Mouse (Mus musculus) natural killer cell, adult 2 months (primary cell): ENCODE measurements at regions not wholly inside any gene's neighbourhood (a gene's known extent, or its start where the extent isn't known, plus 50 kb on each side); places are given as distances from the start of the nearest gene placed in this dataset.
"Not testable (repeated sequence)": the region's sequence is repeated elsewhere in the genome, so short reads cannot be mapped to it uniquely, and the experiment has no call there.

Experiments
- DNase-seq, 2 experiments: peaks; one replicate each; pipeline ENCODE4 v3.0.0; 2022; ENCODE audit warnings: low spot score in 2 of 2

DNA sequence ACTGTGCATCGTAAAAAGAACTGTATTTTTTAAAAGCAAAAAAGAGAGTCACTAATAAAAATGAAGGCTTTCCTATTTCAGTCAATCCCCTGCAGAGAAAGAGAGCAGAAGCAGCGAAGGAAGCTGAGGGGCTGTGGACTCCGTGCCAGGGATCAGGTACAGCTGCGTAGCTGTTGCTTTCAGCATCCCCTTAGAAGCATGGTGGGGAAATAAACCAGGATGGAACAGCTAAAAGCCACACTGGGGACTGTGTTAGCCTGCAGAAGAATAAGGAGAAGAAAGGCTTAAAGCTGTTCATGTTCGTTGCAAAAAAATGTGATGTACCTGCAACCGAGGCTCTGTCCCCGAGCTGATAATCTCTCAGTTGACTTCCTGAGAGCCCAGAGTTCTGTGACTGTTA lies 1302.6 kb upstream of the Sel1l start:
- no peak for DNase-seq

DNA sequence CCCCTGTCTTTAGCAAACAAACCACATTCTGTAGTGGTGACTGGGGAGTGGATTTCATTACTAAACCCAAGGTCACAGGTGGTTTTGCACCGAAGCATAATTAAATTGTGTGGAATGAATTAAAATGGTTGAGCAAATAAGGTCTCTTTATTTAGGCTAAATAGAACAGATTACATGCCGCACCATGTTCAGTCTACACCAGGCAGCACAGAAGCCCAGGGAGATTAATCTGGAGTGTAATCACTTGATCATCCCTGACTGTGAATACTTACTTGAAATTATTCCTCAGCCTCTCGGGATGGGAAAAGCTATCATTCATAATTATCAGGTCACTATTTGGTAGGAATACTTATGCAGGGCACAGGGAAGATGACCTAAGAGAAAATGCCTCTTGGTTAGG lies 1293.3 kb upstream of the Sel1l start:
- no peak for DNase-seq

DNA sequence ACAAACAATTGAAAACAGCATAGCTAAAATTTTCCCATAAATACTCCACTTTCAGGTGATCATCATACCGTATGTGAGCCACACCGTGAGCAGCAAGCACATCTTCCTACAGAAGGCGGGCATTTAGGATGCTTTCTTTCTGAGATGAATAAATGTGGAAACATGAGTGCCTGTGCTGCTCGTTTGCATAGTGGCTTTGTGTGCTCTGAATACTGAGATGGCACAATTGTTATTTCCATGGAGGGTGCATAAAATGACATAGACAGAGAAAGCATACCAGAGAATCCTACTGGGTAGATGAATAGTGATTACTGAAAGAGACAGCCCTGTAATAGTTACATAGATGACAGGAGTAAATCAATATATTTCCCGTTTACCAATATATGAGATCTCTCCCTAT lies 1287.4 kb upstream of the Sel1l start:
- no peak for DNase-seq

DNA sequence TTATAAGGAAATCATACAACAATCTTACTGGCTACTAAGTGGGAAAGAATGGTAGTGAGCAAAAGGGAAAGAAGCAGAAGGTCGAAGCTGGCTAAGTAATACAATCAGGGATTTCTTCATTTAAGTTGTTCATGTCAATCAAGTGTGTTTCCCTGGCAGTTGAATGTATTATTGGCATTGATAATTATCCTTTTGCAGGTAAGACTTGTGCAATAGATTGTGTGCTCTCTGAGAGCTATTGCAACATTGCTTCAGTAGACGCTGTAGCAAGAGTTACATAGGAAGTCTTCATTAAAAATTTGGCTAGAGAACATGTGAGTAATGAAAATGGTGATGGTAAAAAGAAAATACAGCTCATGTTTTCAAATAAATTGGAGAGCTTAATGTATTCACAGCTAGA lies 1273.3 kb upstream of the Sel1l start:
- no peak for DNase-seq

DNA sequence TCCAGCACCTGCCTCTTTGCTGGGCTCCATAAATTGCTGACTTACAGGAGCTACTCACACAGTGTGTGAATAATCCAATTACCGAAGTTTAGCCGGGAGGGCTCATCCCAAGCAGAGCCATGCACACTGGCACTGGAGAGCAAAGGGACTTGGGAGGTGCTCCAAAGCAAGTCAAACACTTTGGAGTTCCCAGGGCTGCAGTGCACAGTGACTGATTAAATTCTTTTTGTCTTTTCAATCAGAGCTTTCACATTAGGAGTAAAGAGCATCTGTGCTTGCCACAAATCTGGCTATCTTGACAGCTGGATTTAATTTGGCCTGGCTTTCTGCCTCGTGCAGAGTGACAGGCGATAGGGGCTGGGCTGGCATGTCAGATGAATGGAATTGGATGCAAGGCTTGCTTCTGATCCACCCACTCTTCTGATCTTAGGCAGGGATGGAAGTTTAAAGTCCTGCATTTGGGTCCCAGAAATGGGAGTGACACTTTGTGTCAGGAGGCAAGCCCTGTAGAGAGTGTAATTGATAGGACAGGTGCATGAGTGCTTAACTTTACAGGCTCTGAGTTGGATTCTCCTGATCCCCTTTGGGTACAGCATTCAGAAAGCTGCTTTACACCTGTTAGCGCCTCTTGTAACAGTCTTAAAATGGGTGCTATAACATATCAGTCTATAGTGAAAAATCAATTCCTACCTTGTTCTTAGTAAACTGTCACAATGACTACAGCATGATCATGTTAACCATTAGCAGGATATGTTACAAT lies 1239.3 kb upstream of the Sel1l start:
- DNase-seq = no peak

DNA sequence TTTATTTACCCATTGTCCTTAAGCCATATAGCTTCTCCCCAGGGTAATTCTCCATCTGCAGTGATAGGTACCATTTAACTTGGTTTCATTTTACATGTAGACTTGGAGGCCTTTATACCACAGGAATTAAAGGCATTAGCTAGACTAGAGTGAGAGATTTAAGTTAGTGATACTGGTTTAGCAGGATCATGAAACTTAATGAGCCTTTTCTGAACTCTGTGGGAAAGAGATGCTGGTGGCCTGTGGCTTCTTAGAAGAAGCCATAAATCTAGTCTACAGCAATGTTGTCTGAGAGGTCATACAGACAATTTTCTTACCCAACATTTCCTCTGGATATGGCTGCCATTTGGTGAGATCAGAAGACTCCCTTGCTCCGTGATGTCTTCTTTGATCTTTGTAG lies 1214.9 kb upstream of the Sel1l start:
- DNase-seq = no peak

DNA sequence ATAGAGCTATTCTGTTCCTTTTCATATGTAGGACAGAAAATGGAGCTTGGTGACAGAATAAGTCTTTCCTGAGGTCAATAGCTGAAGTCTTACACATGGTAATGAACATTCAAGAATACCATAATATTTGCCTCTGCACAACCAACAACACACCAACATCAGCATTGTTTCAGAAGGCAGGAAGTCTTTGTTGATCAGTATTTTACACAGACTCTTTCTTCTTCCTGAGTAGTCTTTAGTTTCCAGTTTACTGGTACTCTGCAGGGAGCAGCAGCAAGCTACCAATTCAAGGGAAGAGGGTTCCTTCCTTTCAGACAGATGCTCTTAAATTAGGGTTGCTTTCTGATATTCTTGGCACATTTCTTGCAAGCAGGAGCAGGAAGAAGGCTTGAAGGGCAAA lies 1170.7 kb upstream of the Sel1l start:
- no peak for DNase-seq

DNA sequence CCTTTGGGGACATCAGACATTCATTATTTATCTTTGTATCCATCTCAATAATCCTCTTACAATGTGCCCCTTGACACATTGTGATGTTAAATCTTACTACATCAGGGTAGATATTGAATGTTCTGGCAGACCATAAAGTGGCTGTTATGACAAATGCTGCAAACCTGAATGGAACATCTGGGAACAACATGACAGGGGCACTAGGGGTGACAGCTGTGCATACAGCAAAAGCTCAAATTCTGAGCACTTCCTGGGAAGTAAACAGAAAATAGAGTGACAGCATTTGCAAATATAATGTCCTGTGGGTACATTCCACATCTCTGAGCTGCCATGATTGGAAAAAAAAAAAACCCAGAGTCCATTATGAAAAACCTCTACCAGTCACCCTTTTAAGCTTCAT lies 1162.6 kb upstream of the Sel1l start:
- no peak for DNase-seq

DNA sequence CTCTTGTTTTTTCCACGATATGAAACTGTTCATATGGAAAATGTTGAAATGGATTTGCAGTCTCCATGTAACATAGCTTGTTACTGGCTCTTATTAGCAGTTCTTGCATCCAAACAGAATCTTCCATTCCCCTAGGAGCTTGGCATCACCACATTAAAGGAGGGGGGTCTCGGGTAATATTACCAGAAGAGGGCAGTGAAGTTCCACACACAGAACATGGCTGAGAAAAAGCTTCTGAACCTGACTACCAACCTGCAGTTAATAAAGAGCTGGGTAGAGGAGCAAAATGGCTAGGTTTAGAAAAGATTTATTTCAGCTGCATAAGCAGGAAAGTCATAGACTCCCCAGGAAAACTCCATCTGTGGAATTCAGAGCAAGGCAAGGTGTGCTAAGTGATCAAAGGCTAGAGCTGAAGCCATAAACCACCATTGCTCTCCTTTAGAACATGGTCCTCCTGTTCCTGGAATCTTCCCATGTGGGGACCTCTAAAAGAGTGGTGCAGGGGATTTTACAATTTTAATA lies 1157.9 kb upstream of the Sel1l start:
- DNase-seq = no peak

DNA sequence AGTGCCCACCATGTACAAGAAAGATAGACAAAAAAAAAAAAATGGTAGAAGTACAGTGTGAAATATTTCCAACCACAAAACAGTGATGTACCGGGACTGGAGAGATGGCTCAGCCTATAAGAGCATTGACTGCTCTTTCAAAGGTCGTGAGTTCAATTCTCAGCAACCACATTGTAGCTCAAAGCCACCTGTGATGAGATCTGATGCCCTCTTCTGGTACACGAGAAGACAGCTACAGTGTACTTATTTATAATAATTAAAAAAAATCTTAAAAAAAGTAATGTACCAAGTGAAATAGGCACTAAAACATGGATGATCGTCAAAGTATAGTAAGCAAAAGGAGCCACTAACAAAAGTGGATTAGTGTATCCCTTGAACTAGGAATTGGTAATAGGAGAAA lies 1154.2 kb upstream of the Sel1l start:
- DNase-seq = no peak

DNA sequence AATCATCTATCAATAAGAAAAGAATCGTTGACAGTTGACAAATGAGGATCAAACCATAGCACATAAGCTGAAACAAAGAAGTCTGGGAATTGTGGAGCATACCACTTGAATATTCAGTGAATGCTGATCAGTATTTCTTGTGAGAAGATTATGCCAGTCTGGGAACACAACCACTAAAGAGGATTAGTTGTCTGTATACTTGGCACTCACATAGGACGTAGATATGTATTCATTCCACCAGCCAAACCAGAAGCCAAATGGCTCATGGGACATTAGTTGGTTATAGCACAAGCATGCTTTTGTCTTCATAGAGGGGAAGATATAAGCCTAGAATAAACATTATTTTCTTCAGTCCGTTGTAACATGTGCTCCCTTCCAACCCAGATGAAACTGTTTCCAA lies 1126.7 kb upstream of the Sel1l start:
- no peak for DNase-seq

DNA sequence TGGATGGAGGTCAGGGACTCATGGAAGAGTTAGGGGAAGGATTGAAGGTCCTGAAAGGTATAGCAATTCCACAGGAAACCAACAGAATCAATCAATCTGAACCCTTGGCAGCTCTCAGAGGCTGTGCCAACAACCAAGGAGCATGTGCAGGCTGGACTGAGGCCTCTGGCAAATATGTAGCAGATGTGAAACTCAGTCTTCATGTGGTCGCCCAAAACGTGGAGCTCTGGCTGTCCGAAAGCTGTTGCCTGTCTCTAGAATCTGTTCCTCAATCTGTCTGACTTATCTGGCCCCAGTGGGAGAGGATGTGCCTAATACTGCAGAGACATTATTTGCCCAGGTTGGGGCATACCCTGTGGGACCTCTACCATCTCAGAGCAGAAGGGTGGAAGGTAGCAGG lies 1095.4 kb upstream of the Sel1l start:
- no peak for DNase-seq

DNA sequence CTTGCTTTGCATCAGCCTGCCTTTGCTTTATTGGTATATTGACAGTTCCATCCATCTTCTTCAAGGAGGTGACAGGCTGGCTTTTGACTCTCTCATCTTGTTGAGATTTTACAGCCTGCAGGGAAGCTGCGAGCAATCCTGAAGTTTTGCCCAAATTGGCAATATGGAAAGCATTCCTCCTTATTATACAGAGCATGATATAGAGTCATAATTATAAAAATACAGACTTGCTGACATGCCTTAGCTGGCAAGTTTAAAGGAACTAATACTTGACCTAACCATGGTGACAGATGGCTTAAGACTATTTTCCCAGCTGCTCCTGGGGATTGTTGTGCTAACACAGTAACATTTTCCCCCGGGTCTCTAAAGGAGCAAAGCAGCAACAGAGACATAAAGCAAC lies 1078.6 kb upstream of the Sel1l start:
- DNase-seq = no peak

DNA sequence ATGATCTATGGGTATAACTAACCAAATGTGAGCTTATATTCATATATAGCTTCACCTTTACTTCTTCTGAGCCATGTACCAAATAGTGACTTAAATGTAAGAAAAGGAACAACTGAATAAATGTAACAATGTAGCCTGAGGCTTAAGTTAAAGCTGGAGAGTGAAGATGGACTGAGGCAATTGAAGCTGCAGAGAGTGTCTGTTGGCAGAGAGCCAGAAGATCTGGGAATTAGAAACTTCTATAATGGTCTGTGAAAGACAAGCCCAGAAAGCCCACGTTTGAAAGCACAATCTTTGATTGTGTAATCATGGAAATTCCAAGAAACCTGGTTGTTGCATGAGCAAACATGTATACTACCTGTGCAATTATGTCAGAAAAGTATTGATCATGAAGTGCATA lies 1078.0 kb upstream of the Sel1l start:
- no peak for DNase-seq

DNA sequence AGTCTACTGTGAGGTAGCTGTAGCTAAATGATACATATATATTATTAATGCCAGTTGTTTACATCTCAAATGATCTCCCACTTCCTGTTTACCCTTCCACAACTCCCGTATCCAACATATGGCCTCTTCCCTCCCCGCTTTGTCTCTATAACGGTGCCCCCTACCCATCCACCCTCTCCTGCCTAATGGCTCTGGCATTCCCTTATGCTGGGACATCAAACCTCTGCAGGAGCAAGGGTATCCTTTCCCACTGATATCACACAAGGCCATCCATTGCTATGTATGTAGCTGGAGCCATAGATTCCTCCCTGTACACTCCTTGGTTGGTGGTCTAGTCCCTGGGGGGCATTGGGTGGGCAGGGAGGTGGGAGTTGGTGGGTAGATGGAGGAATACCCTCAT lies 1071.0 kb upstream of the Sel1l start:
- DNase-seq = no peak

DNA sequence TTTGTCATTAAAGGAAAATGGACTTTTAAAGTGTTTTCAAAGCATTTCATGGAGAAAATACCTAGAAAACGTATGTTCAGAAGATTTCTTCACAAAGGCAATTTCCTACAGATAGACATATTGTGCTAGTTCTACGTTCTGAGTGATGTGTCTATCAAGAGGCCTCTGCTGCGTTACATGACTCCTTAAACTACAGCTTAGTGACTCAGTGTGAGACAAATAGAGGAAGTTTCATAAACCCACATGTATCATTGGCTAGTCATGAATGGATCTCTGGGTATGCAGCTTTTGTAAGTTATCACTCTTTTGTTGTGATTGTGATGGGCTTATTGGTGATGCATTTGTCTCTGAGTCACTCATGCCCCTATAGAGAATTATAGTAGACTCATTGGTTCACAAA lies 1067.3 kb upstream of the Sel1l start:
- DNase-seq = no peak

DNA sequence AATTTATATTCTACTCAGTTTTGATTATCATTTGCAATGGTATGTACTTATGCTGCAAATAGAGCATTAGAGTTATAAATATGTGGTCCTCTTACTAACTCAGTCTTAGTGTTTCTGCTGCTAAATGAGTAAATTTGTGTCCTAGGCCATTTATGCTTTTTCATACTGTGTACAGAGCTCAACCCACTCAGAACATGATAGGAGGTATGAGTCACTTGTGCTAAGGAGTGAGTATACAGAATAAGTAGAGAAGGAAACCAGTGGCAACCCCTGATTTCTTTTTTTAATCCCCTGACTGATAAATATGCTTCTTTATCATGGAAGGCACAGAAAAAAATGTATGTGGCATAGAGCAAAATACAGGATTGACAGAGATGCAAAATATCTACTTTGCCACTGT lies 1066.8 kb upstream of the Sel1l start:
- DNase-seq = no peak

DNA sequence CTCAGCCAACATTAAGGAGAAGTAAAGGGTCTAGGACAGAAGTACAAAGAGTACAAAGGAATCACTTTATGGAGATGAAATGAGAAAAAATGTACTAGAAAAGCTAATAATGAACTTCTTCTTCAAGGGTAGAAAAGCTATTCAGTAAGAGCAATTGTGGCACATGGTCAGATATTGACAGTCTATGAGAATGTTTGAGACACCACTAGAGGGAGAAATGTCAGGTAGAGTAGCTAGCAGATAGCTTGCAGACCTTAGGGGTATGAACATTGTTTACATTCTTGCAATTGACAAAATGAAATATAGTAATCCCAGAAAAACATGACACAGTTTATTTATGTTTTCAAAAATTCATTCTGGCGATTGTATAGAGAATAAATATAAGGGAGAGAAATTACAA lies 1066.2 kb upstream of the Sel1l start:
- no peak for DNase-seq

DNA sequence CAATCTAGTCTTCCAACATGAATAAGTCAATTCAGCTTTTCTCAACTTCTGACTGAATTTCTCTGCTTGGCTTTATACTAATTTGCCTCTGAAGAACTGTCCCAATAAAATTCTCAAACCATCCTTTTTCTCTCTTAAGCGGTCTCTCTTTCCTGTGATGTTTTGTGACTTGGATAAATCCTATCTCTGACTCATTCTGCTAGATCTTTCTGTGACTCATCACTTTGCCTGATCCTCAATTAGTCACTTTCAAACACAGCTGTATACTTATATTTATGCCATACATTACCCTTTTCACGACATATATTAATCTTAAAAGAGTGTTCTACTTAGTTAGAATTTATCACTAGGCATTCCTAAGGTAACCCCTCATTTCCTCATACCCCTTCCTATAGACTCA lies 1055.4 kb upstream of the Sel1l start:
- no peak for DNase-seq

DNA sequence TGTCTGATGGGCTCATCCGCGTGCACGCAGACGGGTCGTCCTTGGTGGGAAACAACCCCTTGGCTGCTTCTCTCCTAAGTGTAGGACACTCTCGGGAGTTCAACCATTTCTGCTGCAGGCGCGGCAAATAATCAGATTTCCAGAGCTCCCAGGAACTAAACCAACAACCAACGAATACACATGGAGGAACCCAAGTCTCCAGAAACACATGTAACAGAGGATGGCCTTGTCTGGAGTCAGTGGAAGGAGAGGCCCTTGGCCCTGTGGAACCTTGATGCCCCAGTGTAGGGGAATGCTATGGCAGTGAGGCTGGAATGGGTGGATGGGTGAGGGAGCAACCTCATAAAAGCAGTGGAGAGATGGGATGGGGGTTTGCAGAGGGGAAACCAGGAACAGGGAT lies 1043.4 kb upstream of the Sel1l start:
- DNase-seq = no peak

DNA sequence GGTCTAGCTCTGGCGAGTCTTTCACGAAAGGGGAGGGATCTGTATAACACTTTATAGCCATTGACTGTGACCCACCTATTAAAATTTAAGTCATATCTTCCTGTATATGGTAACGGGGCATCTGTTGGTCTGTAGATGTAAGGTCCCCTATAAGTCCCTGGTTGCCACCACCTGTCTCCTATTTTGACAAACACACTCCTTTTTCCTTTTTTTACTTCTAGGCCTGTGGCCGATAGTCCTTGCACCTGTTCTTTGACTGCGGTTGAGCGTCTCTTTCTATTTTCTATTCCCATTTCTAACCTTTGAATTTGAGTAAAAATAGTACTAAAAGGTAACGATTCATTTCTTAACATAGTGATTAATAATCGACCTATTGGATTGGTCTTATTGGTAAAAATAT lies 1042.7 kb upstream of the Sel1l start:
- not testable (repeated sequence) for DNase-seq

DNA sequence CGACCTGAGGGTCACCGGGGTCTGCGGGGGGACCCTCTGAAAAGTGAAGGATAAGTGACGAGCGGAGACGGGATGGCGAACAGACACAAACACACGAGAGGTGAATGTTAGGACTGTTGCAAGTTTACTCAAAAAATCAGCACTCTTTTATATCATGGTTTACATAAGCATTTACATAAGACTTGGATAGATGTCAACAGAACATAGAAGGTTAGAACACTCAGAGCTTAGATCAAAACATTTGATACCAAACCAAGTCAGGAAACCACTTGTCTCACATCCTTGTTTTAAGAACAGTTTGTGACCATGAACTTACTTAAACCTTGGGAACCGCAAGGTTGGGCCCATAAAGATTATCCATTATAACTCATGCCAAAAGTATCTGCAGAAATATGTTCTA lies 1042.2 kb upstream of the Sel1l start:
- not testable (repeated sequence) for DNase-seq

DNA sequence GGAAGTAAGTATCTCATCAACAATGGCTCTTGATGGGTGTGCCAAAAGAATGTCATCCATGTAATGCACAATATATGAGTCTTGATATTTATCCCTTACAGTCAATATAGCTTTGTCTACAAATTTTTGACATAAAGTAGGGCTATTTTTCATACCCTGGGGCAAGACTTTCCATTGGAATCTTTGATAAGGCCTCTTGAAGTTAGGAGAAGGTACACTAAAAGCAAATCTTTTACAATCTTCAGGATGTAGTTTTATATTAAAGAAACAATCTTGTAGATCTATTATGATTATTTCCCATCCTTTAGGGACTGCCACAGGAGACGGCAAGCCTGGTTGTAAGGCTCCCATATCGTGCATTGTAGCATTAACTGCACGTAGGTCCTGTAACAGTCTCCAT lies 1038.8 kb upstream of the Sel1l start:
- no peak for DNase-seq

DNA sequence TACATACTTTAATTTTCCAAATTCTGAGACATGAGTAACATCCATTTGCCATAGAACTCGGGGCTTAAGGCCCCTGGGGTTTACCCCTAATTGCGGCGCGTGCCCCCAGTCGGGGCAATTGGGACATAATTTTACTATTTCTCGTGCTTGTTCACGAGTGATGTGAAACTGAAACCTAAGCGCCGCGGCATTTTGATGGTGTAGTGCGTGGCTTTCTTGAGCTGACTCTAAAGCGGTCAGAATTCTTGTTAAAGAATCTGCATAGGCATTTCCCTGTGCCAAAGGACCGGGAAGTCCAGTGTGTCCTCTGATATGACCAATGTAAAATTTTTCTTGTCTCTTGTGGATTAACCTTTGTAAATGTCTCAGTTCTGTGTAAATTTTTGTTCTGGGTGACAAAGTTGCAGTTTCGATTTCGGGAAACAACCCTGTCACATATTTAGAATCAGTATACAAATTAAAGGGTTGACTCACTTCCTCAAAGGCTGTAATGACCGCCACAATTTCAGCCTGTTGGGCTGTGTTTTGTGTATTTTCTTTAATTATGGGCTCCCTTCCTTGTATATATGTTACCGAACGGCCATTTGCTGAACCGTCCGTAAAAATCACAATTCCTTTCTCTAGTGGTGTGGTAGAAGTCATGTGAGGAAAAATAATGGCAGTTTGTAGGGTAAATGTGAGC lies 1037.6 kb upstream of the Sel1l start:
- not testable (repeated sequence) for DNase-seq
